Mouse (Mus musculus) E14TG2a.4 (cell line): ENCODE data around the gene Hdac9.

Source experiments
- CTCF ChIP-seq: conservative IDR thresholded peaks from 2 replicates; pipeline ENCODE4 v1.5.1; 2014; ENCODE audit warnings: low read length
- NANOG ChIP-seq: IDR thresholded peaks from 2 replicates; pipeline ENCODE4 v1.6.1; 2014; ENCODE audit warnings: borderline replicate concordance, low read length, mixed read lengths
- POU5F1 ChIP-seq: IDR thresholded peaks from 2 replicates; pipeline ENCODE4 v1.6.1; 2014; ENCODE audit warnings: low read length, borderline replicate concordance

DNA sequence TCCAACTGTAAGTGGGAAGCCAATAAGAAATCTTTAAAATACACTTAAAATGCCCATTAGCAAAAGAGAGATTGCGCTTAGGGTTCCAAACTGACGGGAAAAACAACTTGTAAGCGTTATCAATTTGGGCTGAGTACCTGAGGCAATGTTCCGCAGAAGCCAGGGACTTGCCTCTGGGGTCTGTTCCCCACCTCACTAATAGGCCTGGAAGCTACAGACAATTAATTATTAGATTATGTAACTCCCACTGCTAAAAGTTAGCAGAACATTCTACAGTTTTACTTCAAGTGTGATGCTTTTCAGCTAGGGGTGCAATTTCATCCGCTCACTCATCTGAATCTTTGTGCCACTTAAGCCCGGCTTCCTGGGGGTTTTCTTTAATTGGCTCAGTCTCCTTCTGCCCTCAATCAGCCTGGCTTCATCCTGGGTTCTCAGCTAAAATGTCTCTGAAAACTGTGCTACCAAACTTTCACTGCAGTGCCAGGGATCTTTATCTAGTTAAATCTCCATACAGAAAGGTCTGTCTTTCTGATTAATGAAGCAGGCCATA is 149.6 kb downstream of the Hdac9 start:
- TF ChIP-seq CTCF: no peak
- no peak for TF ChIP-seq NANOG
- no peak for TF ChIP-seq POU5F1
